Mouse (Mus musculus) E14TG2a.4 (cell line): ENCODE measurements at regions not wholly inside any gene's neighbourhood (a gene's known extent, or its start where the extent isn't known, plus 50 kb on each side); places are given as distances from the start of the nearest gene placed in this dataset.

ENCODE experiments used
- H3K27me3 ChIP-seq: 2 replicates; pipeline ENCODE4 v1.6.1; 2014; ENCODE audit warnings: low read length, control low read depth; ENCODE audit not compliant: insufficient read depth
- H3K36me3 ChIP-seq: 2 replicates; pipeline ENCODE4 v1.6.1; 2014; ENCODE audit warnings: low read length, control low read depth; ENCODE audit not compliant: insufficient read depth
- H3K4me1 ChIP-seq: replicated peaks from 2 replicates; pipeline ENCODE4 v1.6.1; 2014; ENCODE audit warnings: low read depth, low read length, control low read depth
- H3K4me3 ChIP-seq: replicated peaks from 2 replicates; pipeline ENCODE4 v1.5.1; 2014; ENCODE audit warnings: mild to moderate bottlenecking, low read length
- H3K9me3 ChIP-seq: 2 replicates; pipeline ENCODE4 v1.6.1; 2014; ENCODE audit warnings: low read length, control low read depth
- CTCF ChIP-seq: conservative IDR thresholded peaks from 2 replicates; pipeline ENCODE4 v1.5.1; 2014; ENCODE audit warnings: low read length
- NANOG ChIP-seq: IDR thresholded peaks from 2 replicates; pipeline ENCODE4 v1.6.1; 2014; ENCODE audit warnings: borderline replicate concordance, low read length, mixed read lengths
- POU5F1 ChIP-seq: IDR thresholded peaks from 2 replicates; pipeline ENCODE4 v1.6.1; 2014; ENCODE audit warnings: low read length, borderline replicate concordance

- H3K4me1 ChIP-seq = no peaks in the 10 kb centered on the region
- no peak overlapping the region for H3K4me3 ChIP-seq
- H3K27me3 ChIP-seq = peaks cover 24% of the 10 kb centered on the region
- no peaks in the 10 kb centered on the region for H3K36me3 ChIP-seq
- no peaks in the 10 kb centered on the region for H3K9me3 ChIP-seq
- TF ChIP-seq CTCF = no peak
- TF ChIP-seq NANOG = no peak
- TF ChIP-seq POU5F1 = no peak
Measured at GRCm38 (mm10) chr16:10058094-10058493, 62.7 kb upstream of the Grin2a start.
